Mouse (Mus musculus) cerebellum, adult 2 months (tissue): Measurements from ENCODE around the gene Mkrn1.

Experiments
- CTCF ChIP-seq: fragments of 200-500 bp; IDR thresholded peaks from 2 replicates; pipeline ENCODE4 v1.5.1; 2011; ENCODE audit warnings: low read depth, mild to moderate bottlenecking, control low read depth, low read length, moderate library complexity, borderline replicate concordance; ENCODE audit not compliant: insufficient read depth
- POLR2A ChIP-seq: fragments of 200-500 bp; IDR thresholded peaks from 2 replicates; pipeline ENCODE4 v1.6.1; 2011; ENCODE audit warnings: low read length, control low read depth, borderline replicate concordance; ENCODE audit not compliant: insufficient read depth

DNA sequence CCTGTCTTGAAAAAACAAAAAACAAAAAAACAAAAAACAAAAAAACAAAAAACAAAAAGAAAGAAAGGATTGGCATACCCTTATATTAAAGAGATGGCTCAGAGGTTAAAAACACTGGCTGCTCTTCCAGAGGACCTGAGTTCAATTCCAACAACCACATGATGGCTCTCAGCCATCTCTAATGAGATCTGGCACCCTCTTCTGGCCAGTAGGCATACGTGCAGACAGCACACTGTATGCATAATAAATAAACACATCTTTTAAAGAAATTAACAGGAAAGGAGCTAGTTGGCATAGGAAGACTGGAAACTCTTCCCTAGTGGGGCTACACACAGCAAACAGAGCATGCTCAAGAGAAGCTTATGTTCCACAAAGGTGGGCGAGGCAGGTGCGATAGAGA is 30.8 kb upstream of the Mkrn1 start:
- no peak for TF ChIP-seq POLR2A
- peak; percentile 11; the same call in 1 of the 2 replicates for TF ChIP-seq CTCF
